ENCODE assay signal across 14 mouse cellular contexts in genomic region chr3:41583621-41584020, GRCm38 (mm10). TPM values are rescaled to one million over a fixed set of nuclear protein-coding genes. Genes with fewer than 3 reads are reported as not detected.
DNase-seq lines count a peak whose midpoint lies in the region; ATAC-seq lines count a peak whose summit lies in the region.
"Had no signal": no experiment of that assay in that cellular context is flagged by ENCODE, and none has a peak within 500 bp of the region (broad histone marks: within the 10 kb centered on the region; RNA-seq: fewer than 3 reads in every experiment).

No protein-coding gene starts in this region.

- WGBS in midbrain, embryonic 11.5 days = 91% methylated on average over 4 of the region's 4 CpGs
- WGBS in midbrain, embryonic 14.5 days = 63% methylated on average over 4 of the region's 4 CpGs
- 41% methylated on average over 4 of the region's 4 CpGs for WGBS in neural tube, embryonic 13.5 days

- H3K9ac ChIP-seq in midbrain, embryonic 11.5 days (ENCODE audit: low read length) = no peak overlapping the region
- H3K9ac ChIP-seq in midbrain, embryonic 14.5 days (replicated peaks; ENCODE audit: low read length) = no peak overlapping the region
- H3K9ac ChIP-seq in neural tube, embryonic 13.5 days = no peak overlapping the region
- H3K9ac ChIP-seq: embryonic facial prominence, embryonic 15.5 days; liver, embryonic 13.5 days had no signal

- 0 out of 2 replicates have a peak, but pooled peaks have one; percentile 2 for ATAC-seq in frontal cortex, adult (ENCODE audit: low TSS enrichment)
- no peak for ATAC-seq in midbrain, embryonic 11.5 days (ENCODE audit: low FRiP score)
- no peak for ATAC-seq in midbrain, embryonic 14.5 days (ENCODE audit: low FRiP score, low TSS enrichment)
- peak; percentile 54; the same call in 1 of the 2 replicates for ATAC-seq in neural tube, embryonic 13.5 days (ENCODE audit: low read depth)
- ATAC-seq: CD4-positive, CD25-positive, alpha-beta regulatory T cell, adult 4 months had no signal

- H3K36me3 ChIP-seq in midbrain, embryonic 11.5 days (ENCODE audit: control insufficient read depth, insufficient read depth, low read length) = no peaks in the 10 kb centered on the region
- H3K36me3 ChIP-seq in midbrain, embryonic 14.5 days (ENCODE audit: control insufficient read depth, insufficient read depth, low read length) = no peaks in the 10 kb centered on the region
- H3K36me3 ChIP-seq in neural tube, embryonic 13.5 days = no peaks in the 10 kb centered on the region
- H3K36me3 ChIP-seq: embryonic facial prominence, embryonic 15.5 days had no signal

- no peak overlapping the region for H3K27ac ChIP-seq in midbrain, embryonic 11.5 days (ENCODE audit: low read depth, low read length)
- no peak overlapping the region for H3K27ac ChIP-seq in midbrain, embryonic 14.5 days (replicated peaks; ENCODE audit: low read depth, low read length)
- no peak overlapping the region for H3K27ac ChIP-seq in neural tube, embryonic 13.5 days (replicated peaks)
- H3K27ac ChIP-seq: embryonic facial prominence, embryonic 15.5 days had no signal

- H3K4me3 ChIP-seq in midbrain, embryonic 11.5 days (ENCODE audit: low read depth, low read length) = no peak overlapping the region
- H3K4me3 ChIP-seq in midbrain, embryonic 14.5 days (replicated peaks; ENCODE audit: low read depth, low read length) = no peak overlapping the region
- no peak overlapping the region for H3K4me3 ChIP-seq in neural tube, embryonic 13.5 days
- H3K4me3 ChIP-seq: embryonic facial prominence, embryonic 15.5 days; liver, embryonic 13.5 days; megakaryocyte, embryonic 14.5 days had no signal

- no peaks in the 10 kb centered on the region for H3K27me3 ChIP-seq in midbrain, embryonic 11.5 days (ENCODE audit: control insufficient read depth, insufficient read depth, low read length)
- no peaks in the 10 kb centered on the region for H3K27me3 ChIP-seq in midbrain, embryonic 14.5 days (ENCODE audit: control insufficient read depth, insufficient read depth, low read length)
- no peaks in the 10 kb centered on the region for H3K27me3 ChIP-seq in neural tube, embryonic 13.5 days
- H3K27me3 ChIP-seq: embryonic facial prominence, embryonic 15.5 days; liver, embryonic 13.5 days; megakaryocyte, embryonic 14.5 days had no signal

- DNase-seq in frontal cortex, postnatal 36 days (ENCODE audit: low spot score in 2 of 2) = no peak
- DNase-seq in midbrain, embryonic 11.5 days (ENCODE audit: low spot score, missing footprints) = peak; percentile 56
- no peak for DNase-seq in midbrain, embryonic 14.5 days
- DNase-seq in cerebellum, adult 9-11 months = peak; percentile 63
- no peak for DNase-seq in embryo, embryonic 9.5 days (ENCODE audit: extremely low spot score)
- no peak for DNase-seq in thymus, postnatal 10 days (ENCODE audit: low spot score in 2 of 2)
- DNase-seq: gastrocnemius, postnatal 10 days; kidney, adult 8-10 months; liver, embryonic 13.5 days had no signal

- H3K4me1 ChIP-seq in midbrain, embryonic 11.5 days (ENCODE audit: control insufficient read depth, insufficient read depth, low read length) = peaks cover 22% of the 10 kb centered on the region
- peaks cover 12% of the 10 kb centered on the region for H3K4me1 ChIP-seq in midbrain, embryonic 14.5 days (ENCODE audit: control insufficient read depth, insufficient read depth, low read length)
- H3K4me1 ChIP-seq in neural tube, embryonic 13.5 days (replicated peaks) = peaks cover 40% of the 10 kb centered on the region

- no peak overlapping the region for H3K4me2 ChIP-seq in midbrain, embryonic 11.5 days
- no peak overlapping the region for H3K4me2 ChIP-seq in midbrain, embryonic 14.5 days (ENCODE audit: low read length)
- H3K4me2 ChIP-seq in neural tube, embryonic 13.5 days = no peak overlapping the region
- H3K4me2 ChIP-seq: embryonic facial prominence, embryonic 15.5 days; liver, embryonic 13.5 days had no signal

- H3K9me3 ChIP-seq in midbrain, embryonic 11.5 days (ENCODE audit: control insufficient read depth, low read length) = no peaks in the 10 kb centered on the region
- H3K9me3 ChIP-seq in midbrain, embryonic 14.5 days (ENCODE audit: control insufficient read depth, low read length) = no peaks in the 10 kb centered on the region
- no peaks in the 10 kb centered on the region for H3K9me3 ChIP-seq in neural tube, embryonic 13.5 days
- H3K9me3 ChIP-seq: embryonic facial prominence, embryonic 15.5 days; liver, embryonic 13.5 days; megakaryocyte, embryonic 14.5 days had no signal

RNA-seq across cellular contexts. Expression of gene Jade1, which starts 28.1 kb away (rescaled TPM):
- 17.1 and 20.2 TPM in 2 replicates for polyA plus RNA-seq in midbrain, embryonic 11.5 days (2014; fragmentation: Nextera tagmentation; extraction: Ambion mirVana)
- 9.4 and 13.1 TPM in 2 replicates for polyA plus RNA-seq in midbrain, embryonic 14.5 days (2014; fragmentation: Nextera tagmentation; extraction: Ambion mirVana)
- polyA plus RNA-seq in neural tube, embryonic 13.5 days (2015; fragmentation: Nextera tagmentation; extraction: Ambion mirVana) = 10.4 and 13.4 TPM in 2 replicates

Comparison
In these comparisons a context has a peak if more than half of its experiments do, and no peak if none do; other contexts are left out.
1. DNase-seq: peak in midbrain, embryonic 11.5 days (single experiment) and cerebellum, adult 9-11 months (single experiment); none in frontal cortex, postnatal 36 days (0 of 2), midbrain, embryonic 14.5 days (single experiment), embryo, embryonic 9.5 days (single experiment) and thymus, postnatal 10 days (0 of 2).
2. ATAC-seq: peak in frontal cortex, adult (single experiment) and neural tube, embryonic 13.5 days (single experiment); none in midbrain, embryonic 11.5 days (single experiment) and midbrain, embryonic 14.5 days (single experiment).